Mouse (Mus musculus): ENCODE data around the gene Ptp4a2. TPM values are rescaled to one million over a fixed set of nuclear protein-coding genes. Genes with fewer than 3 reads are reported as not detected.
"Not testable (repeated sequence)": the region's sequence is repeated elsewhere in the genome, so short reads cannot be mapped to it uniquely, and the experiment has no call there.

The Ptp4a2 gene
- total and polyA plus RNA-seq, 3 experiments, result 51.6 to 199 (median 194) TPM

DNA sequence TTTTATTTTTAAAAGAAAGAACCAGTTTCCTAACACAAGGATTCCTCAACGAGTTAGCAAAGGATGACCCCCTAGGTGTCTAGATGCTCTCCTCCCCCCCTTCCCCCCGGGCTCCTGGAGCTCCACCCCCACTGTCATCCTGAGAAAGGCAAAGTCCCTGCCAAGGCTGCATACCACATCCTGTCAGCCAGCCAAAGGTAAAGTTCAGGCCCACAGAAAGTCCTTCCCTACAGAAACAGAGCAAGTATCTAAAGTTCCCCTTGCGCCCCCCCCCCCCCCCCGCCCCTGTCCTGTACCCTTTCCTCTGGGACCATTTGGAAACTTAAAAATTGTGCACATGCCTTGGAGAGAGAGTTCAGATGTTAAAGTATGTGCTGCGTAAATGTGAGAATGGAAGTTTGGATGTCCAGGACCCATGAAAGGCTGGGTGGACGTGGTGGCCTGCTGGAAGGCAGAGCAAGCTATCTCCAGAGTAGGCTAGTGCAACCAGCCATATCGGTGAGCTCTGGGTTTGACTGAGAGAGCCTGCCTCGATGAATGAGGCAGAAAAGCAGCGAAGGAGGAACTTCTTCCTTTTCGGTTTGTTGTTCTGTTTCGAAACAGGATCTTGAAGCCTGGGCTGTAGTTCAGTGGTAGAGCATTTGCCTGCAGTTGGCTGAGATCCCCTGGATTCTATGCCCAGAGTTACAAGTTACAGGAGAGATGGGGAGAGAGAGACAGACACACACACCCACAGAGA is 71.7 kb downstream of the Ptp4a2 start:
- H3K4me3 ChIP-seq, result no peak overlapping the region; the same call in 1 of the 2 replicates
- peak overlapping the region; percentile 26; the same call in 1 of the 2 replicates for H3K9ac ChIP-seq (ENCODE audit: low read depth, low read length)
- H3K27me3 ChIP-seq (ENCODE audit: control insufficient read depth, insufficient read depth, low read length), result no peaks in the 10 kb centered on the region
- H3K27ac ChIP-seq, result peak overlapping the region; percentile 47; the same call in 1 of the 2 replicates
- H3K4me1 ChIP-seq (ENCODE audit: control insufficient read depth, insufficient read depth, low read length), result peaks cover 7% of the 10 kb centered on the region
- 22% methylated on average over 11 of the region's 11 CpGs for WGBS
- intact Hi-C loops (cut with DNase I), result no loop called here
- no peaks in the 10 kb centered on the region for H3K36me3 ChIP-seq (ENCODE audit: control insufficient read depth, insufficient read depth, low read length)
- TF ChIP-seq CTCF (IDR thresholded peaks at IDR 0.05), result no peak
- no peak for TF ChIP-seq POLR2A (IDR thresholded peaks at IDR 0.05; ENCODE audit: insufficient read depth, low read depth, low read length)
- peak; percentile 71 to 72 for DNase-seq
- no peaks in the 10 kb centered on the region for H3K79me2 ChIP-seq (replicated peaks; ENCODE audit: control insufficient read depth, insufficient read depth, low read length)

DNA sequence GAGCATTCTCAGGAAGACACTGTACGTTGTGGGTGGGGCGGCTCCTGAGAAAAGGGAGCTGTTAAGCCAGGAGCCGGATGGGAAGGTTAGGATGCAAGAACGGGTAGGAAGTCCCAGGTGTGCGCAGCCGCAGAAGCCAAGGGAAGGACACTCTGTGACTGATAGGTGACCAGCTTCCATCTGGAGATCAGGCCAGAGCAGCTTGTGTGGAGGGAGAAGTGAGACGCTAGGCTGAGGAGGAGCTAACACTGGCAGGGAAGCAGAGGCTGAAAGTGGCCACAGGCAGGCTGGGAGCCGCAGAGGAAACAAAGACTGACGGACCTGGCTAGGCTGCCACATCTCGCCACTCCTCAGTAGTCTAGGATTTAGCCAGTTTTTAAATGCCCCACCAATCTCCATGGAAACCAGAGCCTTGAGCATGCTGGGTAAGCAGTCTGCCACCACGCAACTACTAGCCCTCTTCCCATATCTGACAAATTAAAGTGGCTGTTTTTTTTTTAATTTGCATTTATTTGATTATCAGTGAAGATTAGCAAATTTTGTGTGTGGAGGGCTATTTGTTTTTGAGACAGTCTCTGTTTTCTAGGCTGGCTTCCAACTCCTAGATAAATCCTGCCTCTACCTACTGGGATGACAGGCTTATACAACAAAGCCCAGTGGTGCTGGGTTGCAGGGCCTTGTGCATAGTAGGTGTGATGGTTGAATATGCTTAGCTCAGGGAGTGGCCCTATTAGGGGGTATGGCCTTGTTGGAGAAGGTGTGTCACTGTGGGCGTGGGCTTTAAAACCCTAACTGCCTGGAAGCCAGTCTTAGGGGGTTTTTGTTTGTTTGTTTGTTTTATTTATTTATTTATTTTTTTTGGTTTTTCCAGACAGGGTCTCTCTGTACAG is 73.3 kb downstream of the Ptp4a2 start:
- TF ChIP-seq EP300 (IDR thresholded peaks at IDR 0.05; ENCODE audit: insufficient read depth, low read depth, low read length), result no peak
- 0 out of 2 replicates have a peak, but pooled peaks have one; percentile 12 for TF ChIP-seq POLR2A (IDR thresholded peaks at IDR 0.05; ENCODE audit: insufficient read depth, low read depth, low read length)
- H3K27me3 ChIP-seq (ENCODE audit: control insufficient read depth, insufficient read depth, low read length), result no peaks in the 10 kb centered on the region
- no peaks in the 10 kb centered on the region for H3K79me2 ChIP-seq (replicated peaks; ENCODE audit: control insufficient read depth, insufficient read depth, low read length)
- H3K4me3 ChIP-seq, result no peak overlapping the region
- H3K27ac ChIP-seq, result peak overlapping the region; percentile 10; the same call in 1 of the 2 replicates
- 83% methylated on average over 12 of the region's 12 CpGs for WGBS
- H3K36me3 ChIP-seq (ENCODE audit: control insufficient read depth, insufficient read depth, low read length), result no peaks in the 10 kb centered on the region
- H3K4me1 ChIP-seq (ENCODE audit: control insufficient read depth, insufficient read depth, low read length), result peaks cover 4% of the 10 kb centered on the region
- DNase-seq, result peak; percentile 42 to 43
- intact Hi-C loops (cut with DNase I), result no loop called here
- no peak overlapping the region for H3K9ac ChIP-seq (ENCODE audit: low read depth, low read length)

- WGBS, result 83% methylated on average over 10 of the region's 10 CpGs
- TF ChIP-seq POLR2A (IDR thresholded peaks at IDR 0.05; ENCODE audit: insufficient read depth, low read depth, low read length), result no peak
- no peak for TF ChIP-seq CTCF (IDR thresholded peaks at IDR 0.05)
- no peak for TF ChIP-seq EP300 (IDR thresholded peaks at IDR 0.05; ENCODE audit: insufficient read depth, low read depth, low read length)
These were observed 78.6 kb downstream of the Ptp4a2 start for GRCm38 (mm10) chr4:129889661-129890060.

GRCm38 (mm10) chr4:129890094-129890493 is 79.1 kb downstream of the Ptp4a2 start:
- H3K4me3 ChIP-seq, result no peak overlapping the region
- no peaks in the 10 kb centered on the region for H3K79me2 ChIP-seq (replicated peaks; ENCODE audit: control insufficient read depth, insufficient read depth, low read length)
- no peaks in the 10 kb centered on the region for H3K36me3 ChIP-seq (ENCODE audit: control insufficient read depth, insufficient read depth, low read length)
- no peak overlapping the region for H3K9ac ChIP-seq (ENCODE audit: low read depth, low read length)
- TF ChIP-seq EP300 (IDR thresholded peaks at IDR 0.05; ENCODE audit: insufficient read depth, low read depth, low read length) (no peak), CTCF (IDR thresholded peaks at IDR 0.05) (no peak)
- 91% methylated on average over 7 of the region's 7 CpGs for WGBS
- H3K4me1 ChIP-seq (ENCODE audit: control insufficient read depth, insufficient read depth, low read length), result no peaks in the 10 kb centered on the region
- no peak for DNase-seq
- intact Hi-C loops (cut with DNase I), result no loop called here
- no peaks in the 10 kb centered on the region for H3K27me3 ChIP-seq (ENCODE audit: control insufficient read depth, insufficient read depth, low read length)
- H3K27ac ChIP-seq, result no peak overlapping the region

More at GRCm38 (mm10) chr4:129889661-129890060, 78.6 kb downstream of the Ptp4a2 start:
- Histone ChIP-seq H3K27me3 (ENCODE audit: control insufficient read depth, insufficient read depth, low read length) (no peaks in the 10 kb centered on the region), H3K36me3 (ENCODE audit: control insufficient read depth, insufficient read depth, low read length) (no peaks in the 10 kb centered on the region), H3K27ac (no peak overlapping the region), H3K4me1 (ENCODE audit: control insufficient read depth, insufficient read depth, low read length) (no peaks in the 10 kb centered on the region), H3K79me2 (replicated peaks; ENCODE audit: control insufficient read depth, insufficient read depth, low read length) (no peaks in the 10 kb centered on the region), H3K9ac (ENCODE audit: low read depth, low read length) (no peak overlapping the region), H3K4me3 (no peak overlapping the region)
- intact Hi-C loops (cut with DNase I), result no loop called here
- DNase-seq, result no peak

DNA sequence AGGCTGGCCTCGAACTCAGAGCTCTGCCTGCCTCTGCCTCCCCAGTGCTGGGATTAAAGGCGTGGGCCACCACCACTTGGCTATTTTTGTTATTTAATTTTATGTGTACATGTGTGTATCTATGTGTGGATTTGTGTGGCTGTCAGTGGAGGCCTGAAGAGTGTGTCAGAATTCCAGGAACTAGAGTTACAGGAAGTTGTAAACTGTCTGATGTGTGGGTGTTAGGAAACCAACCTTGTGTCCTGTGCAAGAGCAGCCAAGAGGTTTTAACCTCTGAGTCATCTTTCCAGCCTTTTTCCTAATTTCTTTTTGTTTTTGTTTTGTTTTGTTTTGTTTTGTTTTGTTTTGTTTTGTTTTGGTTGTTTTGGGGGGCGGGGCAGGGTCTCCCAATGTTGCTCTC is 83.8 kb downstream of the Ptp4a2 start:
- Histone ChIP-seq H3K4me3 (no peak overlapping the region), H3K4me1 (ENCODE audit: control insufficient read depth, insufficient read depth, low read length) (no peaks in the 10 kb centered on the region), H3K79me2 (replicated peaks; ENCODE audit: control insufficient read depth, insufficient read depth, low read length) (no peaks in the 10 kb centered on the region), H3K27me3 (ENCODE audit: control insufficient read depth, insufficient read depth, low read length) (no peaks in the 10 kb centered on the region), H3K36me3 (ENCODE audit: control insufficient read depth, insufficient read depth, low read length) (no peaks in the 10 kb centered on the region), H3K9ac (ENCODE audit: low read depth, low read length) (no peak overlapping the region), H3K27ac (no peak overlapping the region)
- 93% methylated on average over 3 of the region's 3 CpGs for WGBS
- no peak for DNase-seq
- TF ChIP-seq CTCF (IDR thresholded peaks at IDR 0.05), result no peak
- TF ChIP-seq POLR2A (IDR thresholded peaks at IDR 0.05; ENCODE audit: insufficient read depth, low read depth, low read length), result no peak
- intact Hi-C loops (cut with DNase I), result no loop called here

GRCm38 (mm10) chr4:129898815-129899214 is 87.8 kb downstream of the Ptp4a2 start:
- intact Hi-C loops (cut with DNase I); H3K79me2 ChIP-seq (replicated peaks; ENCODE audit: control insufficient read depth, insufficient read depth, low read length); H3K4me1 ChIP-seq (ENCODE audit: control insufficient read depth, insufficient read depth, low read length); H3K4me3 ChIP-seq; H3K27me3 ChIP-seq (ENCODE audit: control insufficient read depth, insufficient read depth, low read length); H3K27ac ChIP-seq; H3K36me3 ChIP-seq (ENCODE audit: control insufficient read depth, insufficient read depth, low read length); H3K9ac ChIP-seq (ENCODE audit: low read depth, low read length); DNase-seq: not testable (repeated sequence)
- WGBS, result 95% methylated on average over 18 of the region's 18 CpGs

Small RNA genes lying within 50 kb of the gene (microRNA-seq; reads per million reads assigned to microRNA genes)
- 0 reads per million in 2 experiments for gene Gm28017

Other genes starting within 250 kb of the Ptp4a2 start
- 1 to 10 TPM in 1 of 2 experiments, under 1 TPM in 1; 0.84 to 1.1 TPM for gene Lck, start 237.6 kb upstream of the Ptp4a2 start, total RNA-seq (2021)
- 1.6 and 3.5 TPM in 2 replicates for gene Lck, start 237.6 kb upstream of the Ptp4a2 start, polyA plus RNA-seq (2012; rRNA removed)
- gene Fam167b, start 232.7 kb upstream of the Ptp4a2 start, total RNA-seq (2021), result under 1 TPM in 1 of 2 experiments, not detected in 1; 0.81 TPM
- 1.4 and 1.8 TPM in 2 replicates for gene Fam167b, start 232.7 kb upstream of the Ptp4a2 start, polyA plus RNA-seq (2012; rRNA removed)
- 100 to 1,000 TPM; 116 to 132 TPM for gene Eif3i, start 210.6 kb upstream of the Ptp4a2 start, total RNA-seq (2021)
- gene Eif3i, start 210.6 kb upstream of the Ptp4a2 start, polyA plus RNA-seq (2012; rRNA removed), result 185 and 257 TPM in 2 replicates
- gene Tmem234, start 210.6 kb upstream of the Ptp4a2 start, total RNA-seq (2021), result 10 to 100 TPM; 35.9 to 41.7 TPM
- gene Tmem234, start 210.6 kb upstream of the Ptp4a2 start, polyA plus RNA-seq (2012; rRNA removed), result 69.5 and 74.9 TPM in 2 replicates
- under 1 TPM; 0.39 to 0.45 TPM for gene Dcdc2b, start 197.0 kb upstream of the Ptp4a2 start, total RNA-seq (2021)
- gene Dcdc2b, start 197.0 kb upstream of the Ptp4a2 start, polyA plus RNA-seq (2012; rRNA removed), result 1.7 and 3.3 TPM in 2 replicates
- gene Iqcc, start 192.1 kb upstream of the Ptp4a2 start, total RNA-seq (2021), result 10 to 100 TPM; 13.0 to 19.7 TPM
- gene Iqcc, start 192.1 kb upstream of the Ptp4a2 start, polyA plus RNA-seq (2012; rRNA removed), result 24.5 and 30.9 TPM in 2 replicates
- 10 to 100 TPM; 11.3 to 16.8 TPM for gene Ccdc28b, start 187.3 kb upstream of the Ptp4a2 start, total RNA-seq (2021)
- gene Ccdc28b, start 187.3 kb upstream of the Ptp4a2 start, polyA plus RNA-seq (2012; rRNA removed), result 10.8 and 22.5 TPM in 2 replicates
- gene Txlna, start 170.2 kb upstream of the Ptp4a2 start, total RNA-seq (2021), result 10 to 100 TPM; 25.6 to 27.2 TPM
- 13.7 and 23.3 TPM in 2 replicates for gene Txlna, start 170.2 kb upstream of the Ptp4a2 start, polyA plus RNA-seq (2012; rRNA removed)
- gene Kpna6, start 138.5 kb upstream of the Ptp4a2 start, total RNA-seq (2021), result 10 to 100 TPM; 69.6 to 79.2 TPM
- 28.2 and 57.9 TPM in 2 replicates for gene Kpna6, start 138.5 kb upstream of the Ptp4a2 start, polyA plus RNA-seq (2012; rRNA removed)
- 1 to 10 TPM; 4.8 to 5.0 TPM for gene Tmem39b, start 114.4 kb upstream of the Ptp4a2 start, total RNA-seq (2021)
- 13.4 and 14.4 TPM in 2 replicates for gene Tmem39b, start 114.4 kb upstream of the Ptp4a2 start, polyA plus RNA-seq (2012; rRNA removed)
- 10 to 100 TPM; 38.1 to 41.7 TPM for gene Khdrbs1, start 68.9 kb upstream of the Ptp4a2 start, total RNA-seq (2021)
- gene Khdrbs1, start 68.9 kb upstream of the Ptp4a2 start, polyA plus RNA-seq (2012; rRNA removed), result 11.4 and 11.7 TPM in 2 replicates
- under 1 TPM in 1 of 2 experiments, not detected in 1; 0.07 TPM for gene Spocd1, start 118.0 kb downstream of the Ptp4a2 start, total RNA-seq (2021)
- gene Spocd1, start 118.0 kb downstream of the Ptp4a2 start, polyA plus RNA-seq (2012; rRNA removed), result not detected in 2 replicates
- 1 to 10 TPM; 1.8 to 2.0 TPM for gene Adgrb2, start 173.7 kb downstream of the Ptp4a2 start, total RNA-seq (2021)
- gene Adgrb2, start 173.7 kb downstream of the Ptp4a2 start, polyA plus RNA-seq (2012; rRNA removed), result 2.5 and 4.8 TPM in 2 replicates
- 1 to 10 TPM; 5.0 to 5.5 TPM for gene Col16a1, start 236.6 kb downstream of the Ptp4a2 start, total RNA-seq (2021)
- 7.2 and 8.4 TPM in 2 replicates for gene Col16a1, start 236.6 kb downstream of the Ptp4a2 start, polyA plus RNA-seq (2012; rRNA removed)

Measured in heart, adult 2 months (tissue).